Mouse (Mus musculus): Measurements from ENCODE around the gene Arid3a.

Arid3a gene

GRCm38 (mm10) chr10:79927324-79928029 lies 634 bp downstream of the Arid3a start:
- peak; percentile 41 for DNase-seq (ENCODE audit: low spot score)

GRCm38 (mm10) chr10:79928030-79928694 lies 1.3 kb downstream of the Arid3a start:
- no peak for DNase-seq (ENCODE audit: low spot score)

GRCm38 (mm10) chr10:79928907-79929701 lies 2.3 kb downstream of the Arid3a start:
- DNase-seq (ENCODE audit: low spot score), result no peak

GRCm38 (mm10) chr10:79929967-79930825 lies 3.4 kb downstream of the Arid3a start:
- no peak for DNase-seq (ENCODE audit: low spot score)

- DNase-seq (ENCODE audit: low spot score), result no peak
Observed at GRCm38 (mm10) chr10:79930826-79931186, 4.0 kb downstream of the Arid3a start.

GRCm38 (mm10) chr10:79931797-79932196 lies 5.0 kb downstream of the Arid3a start:
- no peak for DNase-seq (ENCODE audit: low spot score)

- no peak for DNase-seq (ENCODE audit: low spot score)
Observed at GRCm38 (mm10) chr10:79932736-79933135, 5.9 kb downstream of the Arid3a start.

- DNase-seq (ENCODE audit: low spot score), result no peak
Observed at GRCm38 (mm10) chr10:79933145-79933679, 6.4 kb downstream of the Arid3a start.

GRCm38 (mm10) chr10:79933861-79934260 lies 7.0 kb downstream of the Arid3a start:
- no peak for DNase-seq (ENCODE audit: low spot score)

GRCm38 (mm10) chr10:79934272-79934721 lies 7.5 kb downstream of the Arid3a start:
- peak; percentile 48 for DNase-seq (ENCODE audit: low spot score)

- DNase-seq (ENCODE audit: low spot score), result no peak
Observed at GRCm38 (mm10) chr10:79934794-79935569, 8.1 kb downstream of the Arid3a start.

GRCm38 (mm10) chr10:79936284-79936910 lies 9.6 kb downstream of the Arid3a start:
- DNase-seq (ENCODE audit: low spot score), result no peak

- no peak for DNase-seq (ENCODE audit: low spot score)
Observed at GRCm38 (mm10) chr10:79936911-79937441, 10.1 kb downstream of the Arid3a start.

- no peak for DNase-seq (ENCODE audit: low spot score)
Observed at GRCm38 (mm10) chr10:79937775-79938526, 11.1 kb downstream of the Arid3a start.

- no peak for DNase-seq (ENCODE audit: low spot score)
Observed at GRCm38 (mm10) chr10:79940749-79941148, 13.9 kb downstream of the Arid3a start.

- DNase-seq (ENCODE audit: low spot score), result no peak
Observed at GRCm38 (mm10) chr10:79942988-79943387, 16.1 kb downstream of the Arid3a start.

GRCm38 (mm10) chr10:79943471-79943901 lies 16.6 kb downstream of the Arid3a start:
- DNase-seq (ENCODE audit: low spot score), result no peak

GRCm38 (mm10) chr10:79945507-79946234 lies 18.8 kb downstream of the Arid3a start:
- DNase-seq (ENCODE audit: low spot score), result no peak
